Mouse (Mus musculus): ENCODE results near the gene Gm6020. TPM values are rescaled to one million over a fixed set of nuclear protein-coding genes. Genes with fewer than 3 reads are reported as not detected.
A peak's percentile ranks its signal among the peaks of the same experiment; 100 is the strongest.
"Not testable (repeated sequence)": the region's sequence is repeated elsewhere in the genome, so short reads cannot be mapped to it uniquely, and the experiment has no call there.

Gene Gm6020
- not detected for total RNA-seq (2021)
- long read RNA-seq, experiment 1 = 0 reads
- long read RNA-seq, experiment 2 = 0 reads

- DNase-seq = not testable (repeated sequence)
These were observed at the start of gene Gm6020 for GRCm38 (mm10) chr19:61183590-61183989. Gm6020 (plus strand) TSS chr19:61183890.

- DNase-seq = no peak
These were observed 45.0 kb upstream of the Gm6020 start for GRCm38 (mm10) chr19:61138655-61139054.

- peak; percentile 88 for DNase-seq
These were observed 43.1 kb upstream of the Gm6020 start, which contains the start of gene Zfp950 for GRCm38 (mm10) chr19:61140342-61141206. Zfp950 (minus strand) TSS chr19:61140840.

- DNase-seq = no peak
These were observed 42.4 kb upstream of the Gm6020 start for GRCm38 (mm10) chr19:61141299-61141698.

- peak; percentile 19 for DNase-seq
These were observed 32.4 kb upstream of the Gm6020 start for GRCm38 (mm10) chr19:61151372-61151700.

GRCm38 (mm10) chr19:61151701-61152420 lies 31.8 kb upstream of the Gm6020 start:
- peak; percentile 42 for DNase-seq

GRCm38 (mm10) chr19:61175756-61176324 lies 7.8 kb upstream of the Gm6020 start, which contains the start of gene Gm7102:
Gm7102 (minus strand) TSS chr19:61176309.
- DNase-seq = no peak

GRCm38 (mm10) chr19:61199316-61199715 lies 15.6 kb downstream of the Gm6020 start:
- DNase-seq = peak; percentile 93

- DNase-seq = peak; percentile 37
These were observed 16.1 kb downstream of the Gm6020 start for GRCm38 (mm10) chr19:61199836-61200235.

GRCm38 (mm10) chr19:61207506-61207905 lies 23.8 kb downstream of the Gm6020 start:
- DNase-seq = not testable (repeated sequence)

- DNase-seq = no peak
These were observed 40.1 kb downstream of the Gm6020 start for GRCm38 (mm10) chr19:61223706-61224328.

- DNase-seq = peak; percentile 10
These were observed 41.2 kb downstream of the Gm6020 start for GRCm38 (mm10) chr19:61224678-61225525.

- DNase-seq = peak; percentile 90
These were observed 42.1 kb downstream of the Gm6020 start for GRCm38 (mm10) chr19:61225526-61226400.

GRCm38 (mm10) chr19:61226401-61226927 lies 42.8 kb downstream of the Gm6020 start:
- DNase-seq = peak; percentile 85

GRCm38 (mm10) chr19:61226928-61227854 lies 43.5 kb downstream of the Gm6020 start:
- DNase-seq = peak; percentile 95

GRCm38 (mm10) chr19:61227941-61228701 lies 44.4 kb downstream of the Gm6020 start, which contains the start of gene Csf2ra:
Csf2ra (minus strand) TSS chr19:61228429.
- peak; percentile 16 for DNase-seq
